Mouse (Mus musculus): ENCODE measurements around the gene Rnf185. TPM values are rescaled to one million over a fixed set of nuclear protein-coding genes. Genes with fewer than 3 reads are reported as not detected.
A peak's percentile ranks its signal among the peaks of the same experiment; 100 is the strongest.

Gene Rnf185
- polyA plus RNA-seq, 1 experiment from 2014 or later, result 20.6 TPM

DNA sequence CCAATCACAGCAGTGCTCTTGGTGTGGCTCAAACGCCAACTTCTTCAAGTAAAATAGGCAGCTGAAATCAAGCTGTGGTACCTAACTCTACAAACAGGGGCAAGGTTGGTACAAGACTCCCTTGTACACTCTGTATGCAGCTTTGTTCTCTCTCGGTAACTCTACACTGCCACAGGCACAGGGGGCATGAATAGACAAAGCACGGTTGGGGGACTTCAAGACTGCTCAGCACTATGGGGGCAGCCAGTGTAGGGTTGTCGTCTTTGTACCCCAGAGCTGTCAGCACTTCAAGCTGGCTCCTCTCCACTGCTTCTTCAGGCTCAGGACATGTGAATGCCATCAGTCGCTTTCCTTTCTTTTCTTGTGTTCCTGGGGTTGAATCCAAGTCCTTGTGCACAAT, 57.6 kb downstream of the Rnf185 start:
- Histone ChIP-seq H3K36me3 (ENCODE audit: control insufficient read depth, insufficient read depth, low read length) (peaks cover 4% of the 10 kb centered on the region; the same call in 1 of the 2 replicates), H3K9me3 (ENCODE audit: control insufficient read depth, low read length) (no peaks in the 10 kb centered on the region), H3K27ac (ENCODE audit: low read depth, low read length) (no peak overlapping the region), H3K4me3 (ENCODE audit: low read depth, low read length) (no peak overlapping the region), H3K4me1 (replicated peaks; ENCODE audit: control insufficient read depth, insufficient read depth, low read length) (0 out of 2 replicates have a peak, but pooled peaks cover 11% of the 10 kb centered on the region), H3K27me3 (replicated peaks; ENCODE audit: control insufficient read depth, insufficient read depth, low read length) (no peaks in the 10 kb centered on the region), H3K9ac (ENCODE audit: low read depth, low read length) (no peak overlapping the region), H3K4me2 (no peak overlapping the region)
- ATAC-seq (replicated peaks; ENCODE audit: low FRiP score) (no peak), DNase-seq (ENCODE audit: low spot score) (no peak)
- 78% methylated on average over 5 of the region's 5 CpGs for WGBS

DNA sequence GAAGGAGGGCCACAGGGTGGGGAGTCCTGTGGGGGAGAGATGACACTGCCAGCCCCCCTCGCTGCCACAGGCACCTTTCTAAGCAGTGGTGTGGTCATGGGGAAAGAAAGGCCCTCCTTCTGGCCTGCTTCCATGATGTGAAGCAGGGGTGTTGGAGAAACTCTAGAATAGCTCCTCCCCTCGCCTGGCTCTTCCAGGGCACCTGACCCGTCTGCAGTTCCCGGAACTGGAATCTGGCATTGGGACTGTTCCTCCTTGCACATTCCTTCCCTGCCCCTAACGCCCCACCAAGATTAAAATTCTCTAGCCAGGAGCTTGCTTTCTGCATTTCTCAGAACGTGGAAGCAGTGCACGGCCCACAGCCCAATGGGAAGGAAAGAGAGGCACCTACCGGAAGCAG, 59.6 kb downstream of the Rnf185 start:
- Histone ChIP-seq H3K27me3 (replicated peaks; ENCODE audit: control insufficient read depth, insufficient read depth, low read length) (no peaks in the 10 kb centered on the region), H3K36me3 (ENCODE audit: control insufficient read depth, insufficient read depth, low read length) (peaks cover 4% of the 10 kb centered on the region; the same call in 1 of the 2 replicates), H3K27ac (ENCODE audit: low read depth, low read length) (no peak overlapping the region), H3K9me3 (ENCODE audit: control insufficient read depth, low read length) (no peaks in the 10 kb centered on the region), H3K4me2 (no peak overlapping the region), H3K4me3 (ENCODE audit: low read depth, low read length) (no peak overlapping the region), H3K9ac (ENCODE audit: low read depth, low read length) (no peak overlapping the region), H3K4me1 (replicated peaks; ENCODE audit: control insufficient read depth, insufficient read depth, low read length) (0 out of 2 replicates have a peak, but pooled peaks cover 11% of the 10 kb centered on the region)
- DNase-seq (ENCODE audit: low spot score), result no peak
- WGBS, result 71% methylated on average over 8 of the region's 8 CpGs
- ATAC-seq (replicated peaks; ENCODE audit: low FRiP score), result no peak

DNA sequence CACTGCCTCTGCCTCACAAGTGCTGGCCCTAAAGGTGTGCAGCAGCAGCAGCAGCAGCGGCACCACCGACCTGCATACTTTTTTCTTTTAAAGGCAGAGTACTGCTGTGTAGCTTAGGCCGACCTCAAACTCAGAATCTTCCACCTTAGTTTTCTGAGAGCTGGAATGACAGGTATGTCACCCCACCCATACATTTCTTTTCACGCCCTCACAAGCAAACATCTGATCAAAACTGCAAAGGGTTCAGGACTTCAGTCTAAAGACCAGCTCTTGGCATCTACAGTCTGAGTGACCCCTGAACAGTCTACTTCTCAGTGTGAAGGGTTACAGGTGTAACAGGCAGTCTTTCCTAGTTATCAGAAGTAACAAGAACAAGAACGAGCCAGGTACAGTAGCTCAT, 61.4 kb downstream of the Rnf185 start:
- WGBS, result 86% methylated on average over 5 of the region's 5 CpGs
- no peak overlapping the region for H3K9ac ChIP-seq (ENCODE audit: low read depth, low read length)
- no peak overlapping the region for H3K4me3 ChIP-seq (ENCODE audit: low read depth, low read length)
- ATAC-seq (replicated peaks; ENCODE audit: low FRiP score), result no peak
- no peak overlapping the region for H3K27ac ChIP-seq (ENCODE audit: low read depth, low read length)
- peaks cover 4% of the 10 kb centered on the region; the same call in 1 of the 2 replicates for H3K36me3 ChIP-seq (ENCODE audit: control insufficient read depth, insufficient read depth, low read length)
- no peaks in the 10 kb centered on the region for H3K27me3 ChIP-seq (replicated peaks; ENCODE audit: control insufficient read depth, insufficient read depth, low read length)
- H3K4me1 ChIP-seq (replicated peaks; ENCODE audit: control insufficient read depth, insufficient read depth, low read length), result peaks cover 21% of the 10 kb centered on the region
- DNase-seq (ENCODE audit: low spot score), result no peak
- no peaks in the 10 kb centered on the region for H3K9me3 ChIP-seq (ENCODE audit: control insufficient read depth, low read length)
- H3K4me2 ChIP-seq, result no peak overlapping the region

DNA sequence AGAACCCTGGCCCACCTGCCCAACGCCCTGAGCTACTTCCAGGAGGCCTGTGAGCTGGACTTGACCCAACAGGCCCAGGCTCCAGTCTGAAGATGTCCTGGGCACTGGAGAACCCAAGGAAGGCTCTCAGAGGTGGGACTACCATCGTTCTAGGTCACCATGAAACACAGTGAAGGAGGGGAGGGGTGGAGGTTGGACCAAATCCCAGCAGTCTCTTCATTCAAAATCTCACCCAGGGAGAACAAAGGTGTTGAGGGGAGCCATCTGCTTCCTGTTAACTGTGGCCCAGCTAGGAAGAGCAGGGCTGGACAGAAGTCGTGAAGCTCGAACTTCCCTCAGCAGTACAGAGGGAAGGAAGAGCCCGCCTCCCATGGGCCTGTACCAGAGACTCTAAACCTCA, 62.2 kb downstream of the Rnf185 start:
- Histone ChIP-seq H3K9me3 (ENCODE audit: control insufficient read depth, low read length) (no peaks in the 10 kb centered on the region), H3K4me2 (no peak overlapping the region), H3K4me3 (ENCODE audit: low read depth, low read length) (no peak overlapping the region), H3K4me1 (replicated peaks; ENCODE audit: control insufficient read depth, insufficient read depth, low read length) (peaks cover 21% of the 10 kb centered on the region), H3K27me3 (replicated peaks; ENCODE audit: control insufficient read depth, insufficient read depth, low read length) (no peaks in the 10 kb centered on the region), H3K36me3 (ENCODE audit: control insufficient read depth, insufficient read depth, low read length) (peaks cover 8% of the 10 kb centered on the region), H3K9ac (ENCODE audit: low read depth, low read length) (no peak overlapping the region), H3K27ac (ENCODE audit: low read depth, low read length) (no peak overlapping the region)
- DNase-seq (ENCODE audit: low spot score) (no peak), ATAC-seq (replicated peaks; ENCODE audit: low FRiP score) (no peak)
- WGBS, result 67% methylated on average over 5 of the region's 5 CpGs

DNA sequence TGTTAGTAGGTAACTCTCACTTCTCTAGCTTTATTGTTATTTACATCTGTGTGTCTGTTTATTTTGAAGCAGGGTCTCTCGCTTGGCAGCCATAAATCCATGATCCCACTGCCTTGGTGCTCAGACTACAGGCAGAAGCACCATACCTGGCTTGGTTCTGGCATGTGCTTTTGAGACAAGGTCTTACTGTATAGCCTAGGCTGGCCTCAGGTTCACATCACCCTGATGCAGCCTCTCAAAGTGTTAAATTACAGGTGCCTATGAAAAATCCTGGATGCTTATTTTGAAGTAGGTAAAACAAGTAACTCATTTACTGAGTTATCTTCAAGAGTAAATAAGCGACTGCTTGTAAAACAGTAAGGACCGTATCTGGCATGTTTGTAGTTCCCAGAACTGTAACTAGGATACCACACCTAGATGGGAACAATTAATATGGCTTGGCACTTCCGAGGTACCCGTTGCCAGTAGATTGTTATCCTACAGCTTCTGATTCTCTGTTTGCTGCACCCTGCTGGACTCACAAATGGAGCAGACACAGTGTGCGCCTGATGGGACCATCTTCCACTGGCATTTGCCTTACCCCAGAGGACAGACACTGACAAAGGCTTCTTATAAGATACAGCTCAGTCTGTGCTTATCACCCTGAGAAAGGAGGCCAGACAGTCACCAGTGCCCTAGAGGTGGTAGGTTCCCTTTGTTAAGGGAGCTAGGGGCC, 64.5 kb downstream of the Rnf185 start:
- H3K27me3 ChIP-seq (replicated peaks; ENCODE audit: control insufficient read depth, insufficient read depth, low read length), result no peaks in the 10 kb centered on the region
- H3K9ac ChIP-seq (ENCODE audit: low read depth, low read length), result no peak overlapping the region
- H3K4me2 ChIP-seq, result no peak overlapping the region
- H3K27ac ChIP-seq (ENCODE audit: low read depth, low read length), result no peak overlapping the region
- H3K9me3 ChIP-seq (ENCODE audit: control insufficient read depth, low read length), result no peaks in the 10 kb centered on the region
- no peak; the same call in 1 of the 2 replicates for ATAC-seq (replicated peaks; ENCODE audit: low FRiP score)
- 73% methylated on average over 6 of the region's 6 CpGs for WGBS
- no peak overlapping the region for H3K4me3 ChIP-seq (ENCODE audit: low read depth, low read length)
- no peak for DNase-seq (ENCODE audit: low spot score)
- peaks cover 10% of the 10 kb centered on the region for H3K4me1 ChIP-seq (replicated peaks; ENCODE audit: control insufficient read depth, insufficient read depth, low read length)
- H3K36me3 ChIP-seq (ENCODE audit: control insufficient read depth, insufficient read depth, low read length), result peaks cover 15% of the 10 kb centered on the region

DNA sequence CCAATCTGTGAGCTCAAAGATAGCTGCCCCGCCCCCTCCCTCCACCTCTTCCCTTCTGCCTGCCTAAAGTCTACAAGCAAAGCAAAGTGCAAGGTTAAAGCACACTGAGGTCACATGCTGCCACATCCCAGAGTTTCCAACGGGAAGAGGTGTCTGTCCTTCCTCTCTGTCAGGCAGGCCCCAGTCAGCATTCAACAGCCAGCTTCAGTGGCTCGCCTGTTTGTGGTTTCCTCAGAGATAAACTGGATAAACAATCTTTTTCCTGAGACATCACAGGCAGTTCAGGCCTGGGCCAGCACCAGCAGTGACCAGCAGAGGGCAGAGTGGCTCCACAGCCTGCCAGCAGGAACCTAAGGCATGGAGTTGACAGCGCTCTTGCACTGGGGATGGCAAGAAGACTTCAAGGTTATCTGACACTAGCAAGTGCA, 65.2 kb downstream of the Rnf185 start:
- WGBS, result 11% methylated on average over 4 of the region's 4 CpGs
- no peak overlapping the region for H3K4me2 ChIP-seq
- H3K27ac ChIP-seq (ENCODE audit: low read depth, low read length), result no peak overlapping the region
- H3K27me3 ChIP-seq (replicated peaks; ENCODE audit: control insufficient read depth, insufficient read depth, low read length), result no peaks in the 10 kb centered on the region
- no peaks in the 10 kb centered on the region for H3K9me3 ChIP-seq (ENCODE audit: control insufficient read depth, low read length)
- DNase-seq (ENCODE audit: low spot score) (peak; percentile 84), ATAC-seq (replicated peaks; ENCODE audit: low FRiP score) (peak; percentile 93)
- H3K4me3 ChIP-seq (ENCODE audit: low read depth, low read length), result no peak overlapping the region
- H3K36me3 ChIP-seq (ENCODE audit: control insufficient read depth, insufficient read depth, low read length), result peaks cover 16% of the 10 kb centered on the region
- no peak overlapping the region for H3K9ac ChIP-seq (ENCODE audit: low read depth, low read length)
- H3K4me1 ChIP-seq (replicated peaks; ENCODE audit: control insufficient read depth, insufficient read depth, low read length), result peaks cover 10% of the 10 kb centered on the region

DNA sequence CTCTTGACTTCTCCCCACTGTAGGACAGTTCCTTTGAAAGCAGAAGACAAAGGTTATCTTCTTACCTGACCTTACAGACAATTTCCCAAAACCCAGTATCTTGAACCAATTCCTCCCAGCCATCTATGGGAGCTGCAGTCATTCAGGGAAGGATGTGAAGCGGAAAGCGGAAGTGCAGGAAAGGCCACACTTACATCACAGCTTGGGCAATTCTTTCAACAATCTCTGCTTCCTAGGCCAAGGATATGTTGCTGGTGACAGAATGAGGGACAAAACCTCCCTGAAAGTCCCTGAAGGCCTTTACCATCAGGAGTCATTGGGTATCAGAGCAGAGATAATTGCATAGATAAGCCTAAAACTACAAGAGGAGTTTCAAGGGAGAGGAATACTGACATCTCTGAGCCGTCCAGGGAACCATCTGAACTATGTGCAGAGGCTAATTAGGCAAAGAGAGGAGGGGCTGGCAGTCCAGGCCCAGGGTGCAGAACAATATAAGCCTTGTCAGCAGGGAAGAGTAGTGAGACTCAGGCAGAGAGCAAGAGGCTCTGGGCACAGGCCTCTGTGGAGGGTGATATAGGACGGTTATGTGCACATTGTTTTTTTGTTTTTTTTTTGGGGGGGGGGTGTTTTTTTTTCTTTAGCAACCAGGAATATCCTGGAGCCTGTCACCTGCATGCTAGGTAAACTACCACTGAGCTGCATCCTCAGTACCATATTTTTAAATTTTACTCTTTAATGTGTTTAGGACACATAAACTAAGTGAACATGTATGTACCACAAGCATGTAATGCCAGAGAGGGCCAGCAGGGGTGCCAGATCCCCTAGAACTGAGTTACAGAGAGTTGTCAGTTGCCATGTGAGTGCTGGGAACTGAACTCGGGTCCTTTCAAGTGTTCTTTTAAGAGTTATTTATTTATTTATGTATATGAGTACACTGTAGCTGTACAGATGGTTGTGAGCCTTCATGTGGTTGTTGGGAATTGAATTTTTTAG, 69.3 kb downstream of the Rnf185 start:
- Histone ChIP-seq H3K4me3 (ENCODE audit: low read depth, low read length) (no peak overlapping the region), H3K9me3 (ENCODE audit: control insufficient read depth, low read length) (no peaks in the 10 kb centered on the region), H3K9ac (ENCODE audit: low read depth, low read length) (no peak overlapping the region), H3K27ac (ENCODE audit: low read depth, low read length) (no peak overlapping the region), H3K27me3 (replicated peaks; ENCODE audit: control insufficient read depth, insufficient read depth, low read length) (no peaks in the 10 kb centered on the region), H3K36me3 (ENCODE audit: control insufficient read depth, insufficient read depth, low read length) (peaks cover 14% of the 10 kb centered on the region), H3K4me1 (replicated peaks; ENCODE audit: control insufficient read depth, insufficient read depth, low read length) (peaks cover 18% of the 10 kb centered on the region), H3K4me2 (no peak overlapping the region)
- no peak for ATAC-seq (replicated peaks; ENCODE audit: low FRiP score)
- no peak for DNase-seq (ENCODE audit: low spot score)
- WGBS, result 83% methylated on average over 5 of the region's 5 CpGs

DNA sequence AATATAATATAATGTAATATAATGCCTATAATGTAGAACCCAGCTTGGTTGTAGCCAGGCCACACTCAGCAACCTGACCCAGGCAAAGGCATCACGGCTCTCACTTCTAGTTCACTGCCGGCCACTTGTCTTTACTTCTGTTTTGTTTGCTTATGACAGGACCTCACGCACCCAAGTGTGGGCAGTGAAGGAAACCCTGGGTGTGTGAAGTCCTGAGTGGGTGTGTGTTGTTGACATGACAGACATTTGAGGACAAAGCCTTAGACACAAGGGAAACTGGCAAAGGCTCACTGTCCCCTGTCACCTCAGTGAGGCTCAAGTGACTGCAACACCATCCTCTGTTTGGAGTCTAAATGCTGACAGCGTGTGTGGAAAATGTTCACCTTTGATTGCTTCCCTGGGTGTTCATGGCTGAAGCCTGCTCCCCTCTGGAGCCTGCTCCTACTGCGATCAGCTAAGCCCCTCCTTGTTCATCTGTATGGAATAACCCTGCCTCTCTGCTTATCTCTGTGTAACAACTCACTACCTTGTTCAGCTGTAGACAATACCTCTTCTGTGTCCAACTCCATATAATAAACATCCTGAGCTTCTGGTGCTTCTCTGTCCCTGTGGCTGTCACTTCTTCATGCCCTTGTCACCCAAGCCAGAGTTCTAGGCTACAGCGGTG, 70.9 kb downstream of the Rnf185 start:
- WGBS, result 84% methylated on average over 6 of the region's 6 CpGs
- 0 out of 2 replicates have a peak, but pooled peaks have one; percentile 51 for ATAC-seq (replicated peaks; ENCODE audit: low FRiP score)

More for the DNA sequence above, 70.9 kb downstream of the Rnf185 start:
- no peak overlapping the region for H3K27ac ChIP-seq (ENCODE audit: low read depth, low read length)
- H3K9me3 ChIP-seq (ENCODE audit: control insufficient read depth, low read length), result no peaks in the 10 kb centered on the region
- H3K27me3 ChIP-seq (replicated peaks; ENCODE audit: control insufficient read depth, insufficient read depth, low read length), result no peaks in the 10 kb centered on the region
- H3K4me3 ChIP-seq (ENCODE audit: low read depth, low read length), result no peak overlapping the region
- H3K4me2 ChIP-seq, result no peak overlapping the region
- H3K9ac ChIP-seq (ENCODE audit: low read depth, low read length), result no peak overlapping the region
- H3K4me1 ChIP-seq (replicated peaks; ENCODE audit: control insufficient read depth, insufficient read depth, low read length), result peaks cover 8% of the 10 kb centered on the region
- peaks cover 14% of the 10 kb centered on the region for H3K36me3 ChIP-seq (ENCODE audit: control insufficient read depth, insufficient read depth, low read length)
- no peak for DNase-seq (ENCODE audit: low spot score)

Data from liver, embryonic 11.5 days (tissue).